Mouse (Mus musculus) ES-Bruce4 (cell line): ENCODE measurements around the gene Ust. TPM values are rescaled to one million over a fixed set of nuclear protein-coding genes. Genes with fewer than 3 reads are reported as not detected.

Experiments
- H3K27ac ChIP-seq: 2 replicates; pipeline ENCODE4 v1.5.1; 2012; ENCODE audit warnings: low read length, inconsistent platforms; ENCODE audit not compliant: insufficient read depth
- H3K27me3 ChIP-seq: 2 replicates; pipeline ENCODE4 v1.6.1; 2012; ENCODE audit warnings: mild to moderate bottlenecking, low read length, inconsistent platforms; ENCODE audit not compliant: control insufficient read depth, poor library complexity, insufficient read depth, severe bottlenecking
- H3K36me3 ChIP-seq: 2 replicates; pipeline ENCODE4 v1.6.1; 2012; ENCODE audit warnings: inconsistent platforms, mild to moderate bottlenecking, low read length, moderate library complexity; ENCODE audit not compliant: control insufficient read depth, poor library complexity, insufficient read depth, severe bottlenecking
- H3K4me1 ChIP-seq: one replicate; pipeline ENCODE4 v1.8.1; 2011; ENCODE audit warnings: low read length; ENCODE audit not compliant: control insufficient read depth, insufficient read depth
- H3K4me3 ChIP-seq: 2 replicates; pipeline ENCODE4 v1.5.1; 2011; ENCODE audit warnings: low read depth, mild to moderate bottlenecking, low read length
- H3K9ac ChIP-seq: 2 replicates; pipeline ENCODE4 v1.6.1; 2012; ENCODE audit warnings: low read depth, mild to moderate bottlenecking, inconsistent platforms; ENCODE audit not compliant: poor library complexity, severe bottlenecking
- H3K9me3 ChIP-seq: replicated peaks from 2 replicates; pipeline ENCODE4 v1.6.1; 2012; ENCODE audit warnings: mild to moderate bottlenecking, low read length, inconsistent platforms; ENCODE audit not compliant: control insufficient read depth, poor library complexity, insufficient read depth, severe bottlenecking
- CTCF ChIP-seq: IDR thresholded peaks from one replicate; pipeline ENCODE4 v1.8.1; 2011; ENCODE audit warnings: low read depth, low read length
- EP300 ChIP-seq: IDR thresholded peaks from 2 replicates; pipeline ENCODE4 v1.6.1; 2011; ENCODE audit warnings: low read depth, low read length; ENCODE audit not compliant: insufficient read depth
- POLR2A ChIP-seq: IDR thresholded peaks from one replicate; pipeline ENCODE4 v1.8.1; 2011; ENCODE audit warnings: low read length; ENCODE audit not compliant: insufficient read depth
- polyA plus RNA-seq: library from polyadenylated mRNA; stranded (reverse); fragments of >200 nt; gene quantifications from 2 replicates; pipeline ENCODE4 v1.2.4, GENCODE M21; 2011; ENCODE audit warnings: low read depth; ENCODE audit not compliant: missing spikeins, insufficient read depth, insufficient read length

Ust gene
- polyA plus RNA-seq, 1 experiment = 0.99 TPM

- H3K4me3 ChIP-seq = no peak overlapping the region
- no peaks in the 10 kb centered on the region for H3K27me3 ChIP-seq
- no peaks in the 10 kb centered on the region for H3K4me1 ChIP-seq
- H3K9ac ChIP-seq = no peak overlapping the region
- no peak overlapping the region for H3K27ac ChIP-seq
- H3K9me3 ChIP-seq = no peaks in the 10 kb centered on the region
- TF ChIP-seq POLR2A (no peak), CTCF (no peak), EP300 (no peak)
- H3K36me3 ChIP-seq = no peaks in the 10 kb centered on the region
Measured at GRCm38 (mm10) chr10:8287350-8287791, 231.3 kb downstream of the Ust start.

GRCm38 (mm10) chr10:8283991-8284390 is 234.6 kb downstream of the Ust start:
- Histone ChIP-seq H3K4me3 (no peak overlapping the region), H3K4me1 (no peaks in the 10 kb centered on the region), H3K9me3 (no peaks in the 10 kb centered on the region), H3K9ac (no peak overlapping the region), H3K36me3 (no peaks in the 10 kb centered on the region), H3K27me3 (no peaks in the 10 kb centered on the region), H3K27ac (no peak overlapping the region)
- no peak for TF ChIP-seq EP300

GRCm38 (mm10) chr10:8277094-8277493 is 241.5 kb downstream of the Ust start:
- TF ChIP-seq CTCF = no peak
- no peak for TF ChIP-seq POLR2A
- no peaks in the 10 kb centered on the region for H3K27me3 ChIP-seq
- no peak overlapping the region for H3K9ac ChIP-seq
- H3K4me1 ChIP-seq = no peaks in the 10 kb centered on the region
- H3K36me3 ChIP-seq = no peaks in the 10 kb centered on the region
- no peak overlapping the region for H3K27ac ChIP-seq
- no peak overlapping the region for H3K4me3 ChIP-seq
- H3K9me3 ChIP-seq = no peaks in the 10 kb centered on the region

GRCm38 (mm10) chr10:8269681-8270080 is 248.9 kb downstream of the Ust start:
- H3K27ac ChIP-seq = no peak overlapping the region
- H3K4me3 ChIP-seq = no peak overlapping the region
- H3K9me3 ChIP-seq = no peaks in the 10 kb centered on the region
- H3K9ac ChIP-seq = no peak overlapping the region
- no peaks in the 10 kb centered on the region for H3K36me3 ChIP-seq
- TF ChIP-seq EP300 (no peak), CTCF (no peak), POLR2A (no peak)
- no peaks in the 10 kb centered on the region for H3K4me1 ChIP-seq
- H3K27me3 ChIP-seq = no peaks in the 10 kb centered on the region

GRCm38 (mm10) chr10:8259716-8260115 is 258.9 kb downstream of the Ust start:
- H3K4me1 ChIP-seq = no peaks in the 10 kb centered on the region
- no peak overlapping the region for H3K4me3 ChIP-seq
- no peaks in the 10 kb centered on the region for H3K27me3 ChIP-seq
- no peak overlapping the region for H3K9ac ChIP-seq
- no peak overlapping the region for H3K27ac ChIP-seq
- H3K9me3 ChIP-seq = no peaks in the 10 kb centered on the region
- TF ChIP-seq CTCF (no peak), POLR2A (no peak), EP300 (no peak)
- H3K36me3 ChIP-seq = no peaks in the 10 kb centered on the region

- H3K9me3 ChIP-seq = no peaks in the 10 kb centered on the region
- no peak overlapping the region for H3K9ac ChIP-seq
- no peak for TF ChIP-seq POLR2A
- no peak for TF ChIP-seq CTCF
- no peak for TF ChIP-seq EP300
- no peaks in the 10 kb centered on the region for H3K27me3 ChIP-seq
- no peak overlapping the region for H3K4me3 ChIP-seq
- H3K4me1 ChIP-seq = no peaks in the 10 kb centered on the region
- H3K27ac ChIP-seq = no peak overlapping the region
- H3K36me3 ChIP-seq = no peaks in the 10 kb centered on the region
Measured at GRCm38 (mm10) chr10:8250005-8250404, 268.6 kb downstream of the Ust start.

- Histone ChIP-seq H3K4me3 (no peak overlapping the region), H3K36me3 (no peaks in the 10 kb centered on the region), H3K27ac (no peak overlapping the region), H3K27me3 (no peaks in the 10 kb centered on the region), H3K9ac (no peak overlapping the region), H3K4me1 (no peaks in the 10 kb centered on the region), H3K9me3 (no peaks in the 10 kb centered on the region)
- TF ChIP-seq EP300 = no peak
- TF ChIP-seq POLR2A = no peak
- TF ChIP-seq CTCF = peak; percentile 40
Measured at GRCm38 (mm10) chr10:8242336-8242735, 276.3 kb downstream of the Ust start.
